Mouse (Mus musculus) forebrain, embryonic 10.5 days (tissue): ENCODE results near the gene Rab5if. TPM values are rescaled to one million over a fixed set of nuclear protein-coding genes. Genes with fewer than 3 reads are reported as not detected.
"Not testable (repeated sequence)": the region's sequence is repeated elsewhere in the genome, so short reads cannot be mapped to it uniquely, and the experiment has no call there.

Experiments
- DNase-seq: peaks from one replicate; pipeline ENCODE4 v3.0.0-alpha.2; 2017; ENCODE audit warnings: low spot score; ENCODE audit errors: extremely low spot score
- H3K27ac ChIP-seq: fragments of 300-500 bp; sonication (generic); 2 replicates; pipeline ENCODE4 v1.5.1; 2016; ENCODE audit warnings: mild to moderate bottlenecking
- H3K27me3 ChIP-seq: fragments of 300-500 bp; sonication (generic); 2 replicates; pipeline ENCODE4 v1.6.1; 2016; ENCODE audit warnings: mild to moderate bottlenecking; ENCODE audit not compliant: poor library complexity, severe bottlenecking
- H3K36me3 ChIP-seq: fragments of 300-500 bp; sonication (generic); replicated peaks from 2 replicates; pipeline ENCODE4 v1.6.1; 2016; ENCODE audit warnings: mild to moderate bottlenecking, moderate library complexity
- H3K4me1 ChIP-seq: fragments of 300-500 bp; sonication (generic); 2 replicates; pipeline ENCODE4 v1.6.1; 2016
- H3K4me3 ChIP-seq: fragments of 300-500 bp; sonication (generic); 2 replicates; pipeline ENCODE4 v1.5.1; 2016; ENCODE audit warnings: mild to moderate bottlenecking, moderate library complexity
- H3K9me3 ChIP-seq: fragments of 300-500 bp; sonication (generic); 2 replicates; pipeline ENCODE4 v1.6.1; 2016; ENCODE audit warnings: mild to moderate bottlenecking, moderate library complexity
- WGBS: fragments of 180-500 bp; shearing (Covaris S2); methylation state at CpG from one replicate; pipeline ENCODE4 v1.1.7; 2016; 5-methylcytosine and 5-hydroxymethylcytosine counted together
- polyA plus RNA-seq: library from polyadenylated mRNA; unstranded; fragments of >200 nt; fragmentation: Nextera tagmentation; extraction: Ambion mirVana; gene quantifications from 2 replicates; pipeline ENCODE4 v1.2.1, GENCODE M21; 2016

Rab5if gene
- 185 and 186 TPM in 2 replicates for polyA plus RNA-seq

GRCm38 (mm10) chr2:156862772-156863486, at the start of gene Rab5if:
Gene Rab5if (plus strand): TSS chr2:156863128.
- no peaks in the 10 kb centered on the region for H3K27me3 ChIP-seq
- H3K9me3 ChIP-seq, result no peaks in the 10 kb centered on the region
- H3K36me3 ChIP-seq, result peaks cover 61% of the 10 kb centered on the region
- WGBS, result under 1% methylated on average over 98 of the region's 98 CpGs
- H3K4me3 ChIP-seq, result peak within 1 kb of the TSS; percentile 97
- peaks cover 27% of the 10 kb centered on the region for H3K4me1 ChIP-seq
- peak; percentile 98 for DNase-seq
- peak within 1 kb of the TSS; percentile 92 for H3K27ac ChIP-seq

GRCm38 (mm10) chr2:156814344-156814801, 48.6 kb upstream of the Rab5if start:
- WGBS, result 41% methylated on average over 8 of the region's 8 CpGs
- no peaks in the 10 kb centered on the region for H3K36me3 ChIP-seq
- H3K27me3 ChIP-seq, result no peaks in the 10 kb centered on the region
- H3K4me1 ChIP-seq, result peaks cover 27% of the 10 kb centered on the region
- H3K4me3 ChIP-seq, result no peak overlapping the region
- peak overlapping the region; percentile 51; the same call in 1 of the 2 replicates for H3K27ac ChIP-seq
- DNase-seq, result no peak
- H3K9me3 ChIP-seq, result no peaks in the 10 kb centered on the region

- no peaks in the 10 kb centered on the region for H3K36me3 ChIP-seq
- WGBS, result 47% methylated on average over 5 of the region's 5 CpGs
- peaks cover 24% of the 10 kb centered on the region for H3K4me1 ChIP-seq
- no peaks in the 10 kb centered on the region for H3K27me3 ChIP-seq
- H3K9me3 ChIP-seq, result no peaks in the 10 kb centered on the region
- H3K27ac ChIP-seq, result peak overlapping the region; percentile 51; the same call in 1 of the 2 replicates
- no peak for DNase-seq
- no peak overlapping the region for H3K4me3 ChIP-seq
Measured at GRCm38 (mm10) chr2:156814893-156815292, 48.0 kb upstream of the Rab5if start.

- DNase-seq, result no peak
- no peaks in the 10 kb centered on the region for H3K27me3 ChIP-seq
- 60% methylated on average over 3 of the region's 3 CpGs for WGBS
Measured at GRCm38 (mm10) chr2:156815412-156815811, 47.5 kb upstream of the Rab5if start.

GRCm38 (mm10) chr2:156816116-156816515, 46.8 kb upstream of the Rab5if start:
- WGBS, result 50% methylated on average over 1 of the region's 1 CpGs
- Histone ChIP-seq H3K27ac (no peak overlapping the region), H3K9me3 (no peaks in the 10 kb centered on the region), H3K36me3 (no peaks in the 10 kb centered on the region), H3K4me3 (no peak overlapping the region), H3K27me3 (no peaks in the 10 kb centered on the region), H3K4me1 (peaks cover 23% of the 10 kb centered on the region)
- no peak for DNase-seq

More at GRCm38 (mm10) chr2:156815412-156815811, 47.5 kb upstream of the Rab5if start:
- Histone ChIP-seq H3K4me1 (peaks cover 23% of the 10 kb centered on the region), H3K4me3 (no peak overlapping the region), H3K27ac (no peak overlapping the region; the same call in 1 of the 2 replicates), H3K9me3 (no peaks in the 10 kb centered on the region), H3K36me3 (no peaks in the 10 kb centered on the region)

- Histone ChIP-seq H3K9me3 (peaks cover 12% of the 10 kb centered on the region), H3K36me3 (peaks cover 21% of the 10 kb centered on the region)
- not testable (repeated sequence) for DNase-seq, H3K4me3 ChIP-seq, H3K4me1 ChIP-seq, H3K27ac ChIP-seq, H3K27me3 ChIP-seq
- 88% methylated on average over 6 of the region's 6 CpGs for WGBS
Measured at GRCm38 (mm10) chr2:156825128-156825527, 37.8 kb upstream of the Rab5if start.

GRCm38 (mm10) chr2:156834336-156834735, 28.6 kb upstream of the Rab5if start:
- no peak for DNase-seq
- H3K36me3 ChIP-seq, result peaks cover 90% of the 10 kb centered on the region
- H3K4me3 ChIP-seq, result no peak overlapping the region
- no peaks in the 10 kb centered on the region for H3K27me3 ChIP-seq
- 97% methylated on average over 11 of the region's 11 CpGs for WGBS
- no peak overlapping the region for H3K27ac ChIP-seq
- H3K9me3 ChIP-seq, result peaks cover 43% of the 10 kb centered on the region
- H3K4me1 ChIP-seq, result peaks cover 14% of the 10 kb centered on the region

- Histone ChIP-seq H3K9me3 (peaks cover 4% of the 10 kb centered on the region; the same call in 1 of the 2 replicates), H3K27me3 (no peaks in the 10 kb centered on the region), H3K36me3 (peaks cover 51% of the 10 kb centered on the region), H3K4me3 (peak overlapping the region; percentile 95), H3K27ac (peak overlapping the region; percentile 97), H3K4me1 (peaks cover 45% of the 10 kb centered on the region)
- WGBS, result 66% methylated on average over 6 of the region's 6 CpGs
- DNase-seq, result no peak
Measured at GRCm38 (mm10) chr2:156838839-156839238, 24.1 kb upstream of the Rab5if start.

- Histone ChIP-seq H3K36me3 (peaks cover 51% of the 10 kb centered on the region), H3K27ac (peak within 1 kb of the TSS; percentile 97), H3K4me3 (peak within 1 kb of the TSS; percentile 95), H3K9me3 (no peaks in the 10 kb centered on the region; the same call in 1 of the 2 replicates), H3K27me3 (no peaks in the 10 kb centered on the region), H3K4me1 (peaks cover 52% of the 10 kb centered on the region)
- WGBS, result 1% methylated on average over 61 of the region's 61 CpGs
- DNase-seq, result peak; percentile 96
Measured at GRCm38 (mm10) chr2:156839319-156840191, 23.4 kb upstream of the Rab5if start, which contains the start of gene Tgif2. Gene Tgif2 (plus strand): TSS chr2:156840007.

GRCm38 (mm10) chr2:156840301-156841027, 22.5 kb upstream of the Rab5if start:
- peaks cover 61% of the 10 kb centered on the region for H3K4me1 ChIP-seq

GRCm38 (mm10) chr2:156841028-156841840, 21.7 kb upstream of the Rab5if start:
- peak overlapping the region; percentile 95 for H3K4me3 ChIP-seq
- peak; percentile 70 for DNase-seq

More at GRCm38 (mm10) chr2:156840301-156841027, 22.5 kb upstream of the Rab5if start:
- under 1% methylated on average over 73 of the region's 79 CpGs for WGBS
- Histone ChIP-seq H3K27me3 (no peaks in the 10 kb centered on the region), H3K4me3 (peak overlapping the region; percentile 95), H3K9me3 (no peaks in the 10 kb centered on the region), H3K36me3 (peaks cover 51% of the 10 kb centered on the region), H3K27ac (peak overlapping the region; percentile 97)
- DNase-seq, result peak; percentile 73

More at GRCm38 (mm10) chr2:156841028-156841840, 21.7 kb upstream of the Rab5if start:
- H3K4me1 ChIP-seq, result peaks cover 65% of the 10 kb centered on the region
- no peaks in the 10 kb centered on the region for H3K9me3 ChIP-seq
- H3K27ac ChIP-seq, result peak overlapping the region; percentile 97
- H3K36me3 ChIP-seq, result peaks cover 51% of the 10 kb centered on the region
- H3K27me3 ChIP-seq, result no peaks in the 10 kb centered on the region
- under 1% methylated on average over 42 of the region's 42 CpGs for WGBS
